Mouse (Mus musculus) E14TG2a.4 (cell line): ENCODE measurements around the gene Trpm2.

ENCODE experiments used
- CTCF ChIP-seq: conservative IDR thresholded peaks from 2 replicates; pipeline ENCODE4 v1.5.1; 2014; ENCODE audit warnings: low read length
- POU5F1 ChIP-seq: IDR thresholded peaks from 2 replicates; pipeline ENCODE4 v1.6.1; 2014; ENCODE audit warnings: low read length, borderline replicate concordance

DNA sequence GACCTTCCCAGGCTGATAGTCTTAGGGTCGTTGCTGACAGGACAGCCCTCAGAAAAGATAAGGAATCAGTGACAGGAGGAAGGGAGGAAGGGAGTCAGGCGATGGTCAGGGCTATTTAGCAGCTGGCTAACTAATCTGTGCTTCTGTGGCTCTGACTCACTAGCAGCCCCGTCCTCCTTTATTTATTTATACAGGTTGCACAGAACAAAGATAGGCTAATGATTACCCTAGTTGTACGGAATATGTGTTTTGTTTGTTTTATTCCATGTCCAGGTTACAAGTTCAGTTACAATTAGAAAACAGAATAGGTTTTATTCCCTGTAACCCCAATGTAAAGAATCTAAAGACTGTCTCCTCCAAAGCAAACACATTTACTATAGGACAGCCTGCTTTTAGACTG, 5.3 kb upstream of the Trpm2 start:
- TF ChIP-seq POU5F1 = no peak
- no peak for TF ChIP-seq CTCF
